Mouse (Mus musculus): ENCODE results near the gene Slc25a11. TPM values are rescaled to one million over a fixed set of nuclear protein-coding genes. Genes with fewer than 3 reads are reported as not detected.
A peak's percentile ranks its signal among the peaks of the same experiment; 100 is the strongest.

The Slc25a11 gene
- polyA plus RNA-seq, 2 experiments, result 39.0 to 60.8 TPM

GRCm38 (mm10) chr11:70668771-70669505 is 21.7 kb upstream of the Slc25a11 start, which contains the start of gene Spag7:
TSS of gene Spag7 (minus strand) at chr11:70669416.
- peak; percentile 90 for ATAC-seq (ENCODE audit: insufficient read depth)
- TF ChIP-seq CTCF (IDR thresholded peaks at IDR 0.05; ENCODE audit: low read depth) (no peak; the same call in 1 of the 2 replicates), EP300 (IDR thresholded peaks at IDR 0.05; ENCODE audit: low read depth) (peak; percentile 57)
- peak; percentile 99 to 100 (median 100) for DNase-seq (ENCODE audit: low read depth in 3 of 3, low spot score in 3 of 3)
- Histone ChIP-seq H3K4me3 (ENCODE audit: insufficient read depth in 1 of 2, low read depth in 2 of 2, low read length in 2 of 2) (peak within 1 kb of the TSS; percentile 79 to 93), H3K27me3 (ENCODE audit: control insufficient read depth, insufficient read depth, low read length) (no peaks in the 10 kb centered on the region), H3K4me2 (ENCODE audit: low read depth) (peak within 1 kb of the TSS; percentile 91), H3K4me1 (replicated peaks; ENCODE audit: control insufficient read depth in 2 of 2, insufficient read depth in 2 of 2, low read length in 1 of 2) (peaks cover 9 to 12% of the 10 kb centered on the region in 2 experiments), H3K27ac (peak within 1 kb of the TSS; percentile 89), H3K9me3 (ENCODE audit: control insufficient read depth, low read length) (no peaks in the 10 kb centered on the region), H3K36me3 (replicated peaks; ENCODE audit: control insufficient read depth, insufficient read depth, low read depth) (peaks cover 12% of the 10 kb centered on the region), H3K9ac (replicated peaks) (peak within 1 kb of the TSS; percentile 81)
- under 1% methylated on average over 44 of the region's 44 CpGs for WGBS (ENCODE audit: insufficient replicate concordance)

- Histone ChIP-seq H3K9me3 (ENCODE audit: control insufficient read depth, low read length) (no peaks in the 10 kb centered on the region), H3K36me3 (replicated peaks; ENCODE audit: control insufficient read depth, insufficient read depth, low read depth) (peaks cover 12% of the 10 kb centered on the region), H3K9ac (replicated peaks) (peak overlapping the region; percentile 81), H3K27ac (peak overlapping the region; percentile 89), H3K4me1 (replicated peaks; ENCODE audit: control insufficient read depth in 2 of 2, insufficient read depth in 2 of 2, low read length in 1 of 2) (peaks cover 9 to 12% of the 10 kb centered on the region in 2 experiments), H3K27me3 (ENCODE audit: control insufficient read depth, insufficient read depth, low read length) (no peaks in the 10 kb centered on the region), H3K4me3 (ENCODE audit: insufficient read depth in 1 of 2, low read depth in 2 of 2, low read length in 2 of 2) (peak overlapping the region; percentile 79 to 93), H3K4me2 (ENCODE audit: low read depth) (peak overlapping the region; percentile 91)
- no peak for DNase-seq (ENCODE audit: low read depth in 3 of 3, low spot score in 3 of 3)
- no peak for TF ChIP-seq CTCF (IDR thresholded peaks at IDR 0.05; ENCODE audit: low read depth)
- TF ChIP-seq EP300 (IDR thresholded peaks at IDR 0.05; ENCODE audit: low read depth), result no peak
- WGBS (ENCODE audit: insufficient replicate concordance), result under 1% methylated on average over 15 of the region's 15 CpGs
- peak; percentile 67 for ATAC-seq (ENCODE audit: insufficient read depth)
These were observed 21.1 kb upstream of the Slc25a11 start for GRCm38 (mm10) chr11:70668335-70668770.

- peak overlapping the region; percentile 91 for H3K4me2 ChIP-seq (ENCODE audit: low read depth)
- no peaks in the 10 kb centered on the region for H3K27me3 ChIP-seq (ENCODE audit: control insufficient read depth, insufficient read depth, low read length)
- H3K9me3 ChIP-seq (ENCODE audit: control insufficient read depth, low read length), result no peaks in the 10 kb centered on the region
- DNase-seq (ENCODE audit: low read depth in 3 of 3, low spot score in 3 of 3) (no peak), ATAC-seq (ENCODE audit: insufficient read depth) (no peak)
- peaks cover 9 to 12% of the 10 kb centered on the region in 2 experiments for H3K4me1 ChIP-seq (replicated peaks; ENCODE audit: control insufficient read depth in 2 of 2, insufficient read depth in 2 of 2, low read length in 1 of 2)
- TF ChIP-seq EP300 (IDR thresholded peaks at IDR 0.05; ENCODE audit: low read depth) (no peak), CTCF (IDR thresholded peaks at IDR 0.05; ENCODE audit: low read depth) (no peak)
- peak overlapping the region; percentile 81 for H3K9ac ChIP-seq (replicated peaks)
- H3K36me3 ChIP-seq (replicated peaks; ENCODE audit: control insufficient read depth, insufficient read depth, low read depth), result peaks cover 17% of the 10 kb centered on the region
- WGBS (ENCODE audit: insufficient replicate concordance), result 62% methylated on average over 14 of the region's 14 CpGs
- H3K4me3 ChIP-seq (ENCODE audit: insufficient read depth in 1 of 2, low read depth in 2 of 2, low read length in 2 of 2), result peak overlapping the region; percentile 79 to 93
- H3K27ac ChIP-seq, result peak overlapping the region; percentile 89
These were observed 20.2 kb upstream of the Slc25a11 start for GRCm38 (mm10) chr11:70667271-70668150.

- H3K27me3 ChIP-seq (ENCODE audit: control insufficient read depth, insufficient read depth, low read length), result no peaks in the 10 kb centered on the region
- H3K9me3 ChIP-seq (ENCODE audit: control insufficient read depth, low read length), result no peaks in the 10 kb centered on the region
- peaks cover 17% of the 10 kb centered on the region for H3K36me3 ChIP-seq (replicated peaks; ENCODE audit: control insufficient read depth, insufficient read depth, low read depth)
- H3K4me3 ChIP-seq (ENCODE audit: insufficient read depth in 1 of 2, low read depth in 2 of 2, low read length in 2 of 2), result no peak overlapping the region
- ATAC-seq (ENCODE audit: insufficient read depth), result no peak
- no peak overlapping the region for H3K27ac ChIP-seq
- no peak for DNase-seq (ENCODE audit: low read depth in 3 of 3, low spot score in 3 of 3)
- whole genome bisulfite sequencing (ENCODE audit: insufficient replicate concordance), result 88% methylated on average over 8 of the region's 8 CpGs
- peaks cover 9 to 12% of the 10 kb centered on the region in 2 experiments for H3K4me1 ChIP-seq (replicated peaks; ENCODE audit: control insufficient read depth in 2 of 2, insufficient read depth in 2 of 2, low read length in 1 of 2)
- no peak overlapping the region for H3K4me2 ChIP-seq (ENCODE audit: low read depth)
- H3K9ac ChIP-seq (replicated peaks), result no peak overlapping the region
- TF ChIP-seq EP300 (IDR thresholded peaks at IDR 0.05; ENCODE audit: low read depth) (no peak), CTCF (IDR thresholded peaks at IDR 0.05; ENCODE audit: low read depth) (no peak)
These were observed 19.4 kb upstream of the Slc25a11 start for GRCm38 (mm10) chr11:70666687-70667086.

Data from liver, embryonic 14.5 days (tissue).